31 mouse cellular contexts compared by ENCODE assay signal in genomic region chr11:24174161-24174792, GRCm38 (mm10).
A peak's percentile ranks its signal among the peaks of the same experiment; 100 is the strongest.
DNase-seq lines count a peak whose midpoint lies in the region; ATAC-seq and TF ChIP-seq lines count a peak whose summit lies in the region.
"Had no signal": no experiment of that assay in that cellular context is flagged by ENCODE, and none has a peak within 500 bp of the region (broad histone marks: within the 10 kb centered on the region; RNA-seq: fewer than 3 reads in every experiment).

No protein-coding gene starts in this region.

- no peak overlapping the region for H3K9ac ChIP-seq in liver, embryonic 11.5 days (ENCODE audit: low read depth, low read length)
- H3K9ac ChIP-seq in MEL (ENCODE audit: control insufficient read depth, low read depth, low read length, poor library complexity, severe bottlenecking) = no peak overlapping the region
- H3K9ac ChIP-seq: embryonic facial prominence, embryonic 13.5 days; forebrain, postnatal 0 days; hindbrain, embryonic 12.5 days; limb, embryonic 12.5 days; liver, embryonic 13.5 days; lung, embryonic 15.5 days; midbrain, embryonic 12.5 days; neural tube, embryonic 13.5 days had no signal

- H3K27ac ChIP-seq in liver, embryonic 11.5 days (ENCODE audit: low read depth, low read length) = no peak overlapping the region
- H3K27ac ChIP-seq in MEL (ENCODE audit: control insufficient read depth, low read depth, low read length) = no peak overlapping the region
- H3K27ac ChIP-seq: embryonic facial prominence, embryonic 13.5 days; hindbrain, embryonic 12.5 days; left cerebral cortex, adult 2 months; limb, embryonic 12.5 days; liver, embryonic 13.5 days; lung, embryonic 15.5 days; midbrain, embryonic 12.5 days; neural tube, embryonic 13.5 days; stomach, postnatal 0 days had no signal

- peak in 1 of 2 experiments; percentile 54; a peak in 2 of 4 replicates for TF ChIP-seq POLR2A in MEL (IDR thresholded peaks at IDR 0.05; ENCODE audit: control insufficient read depth in 1 of 2, insufficient read depth in 1 of 2, low read depth in 1 of 2, low read length in 2 of 2, poor library complexity in 1 of 2)

- DNase-seq in liver, embryonic 11.5 days (ENCODE audit: low spot score) = no peak
- DNase-seq in liver (no peak), MEL (ENCODE audit: low read depth, low spot score) (peak; percentile 48)
- no peak for DNase-seq in c-Kit-positive CD71-positive TER-119-positive erythroid progenitor cells, embryonic 14.5 days (ENCODE audit: low spot score)
- no peak for DNase-seq in retina, embryonic 14.5 days (ENCODE audit: low spot score)
- DNase-seq: adrenal gland, adult 2 months; adrenal gland, postnatal 36 days; cerebellum, adult 8-10 months; cerebellum, postnatal 36 days; forebrain, postnatal 0 days; gastrocnemius, postnatal 10 days; heart, postnatal 36 days; kidney, adult 11 months; kidney, postnatal 14 days; liver, embryonic 13.5 days; retina, postnatal 1 day; right cerebral cortex, postnatal 14 days; thymus, adult 2 months; thymus, postnatal 36 days had no signal

- ATAC-seq in liver, embryonic 11.5 days (replicated peaks; ENCODE audit: low FRiP score) = peak; percentile 24; the same call in 1 of the 2 replicates
- peak; percentile 59 for ATAC-seq in granulocyte monocyte progenitor cell, adult 5-6 weeks (replicated peaks; ENCODE audit: poor library complexity, severe bottlenecking)
- ATAC-seq in neutrophil, adult 5-6 weeks (ENCODE audit: extremely low read depth, insufficient number of reproducible peaks, low FRiP score, poor library complexity, severe bottlenecking) = peak; percentile 56
- ATAC-seq: forebrain, postnatal 0 days had no signal

- H3K9me3 ChIP-seq in liver, embryonic 11.5 days (ENCODE audit: control insufficient read depth, low read length) = no peaks in the 10 kb centered on the region
- H3K9me3 ChIP-seq in MEL (replicated peaks; ENCODE audit: insufficient read depth, low read length) = no peaks in the 10 kb centered on the region
- H3K9me3 ChIP-seq: embryonic facial prominence, embryonic 13.5 days; hindbrain, embryonic 12.5 days; limb, embryonic 12.5 days; liver, embryonic 13.5 days; lung, embryonic 15.5 days; megakaryocyte, embryonic 14.5 days; midbrain, embryonic 12.5 days; neural tube, embryonic 13.5 days had no signal

- 76% methylated on average over 2 of the region's 2 CpGs for WGBS in liver, embryonic 11.5 days

- no peak for TF ChIP-seq EP300 in MEL (IDR thresholded peaks at IDR 0.05; ENCODE audit: low read depth in 1 of 2, low read length in 2 of 2)

- no peaks in the 10 kb centered on the region for H3K27me3 ChIP-seq in liver, embryonic 11.5 days (replicated peaks; ENCODE audit: control insufficient read depth, insufficient read depth, low read length)
- H3K27me3 ChIP-seq in MEL (ENCODE audit: control insufficient read depth in 1 of 2, insufficient read depth in 2 of 2, low read length in 2 of 2) = no peaks in the 10 kb centered on the region
- H3K27me3 ChIP-seq: embryonic facial prominence, embryonic 13.5 days; hindbrain, embryonic 12.5 days; limb, embryonic 12.5 days; liver, embryonic 13.5 days; lung, embryonic 15.5 days; midbrain, embryonic 12.5 days; neural tube, embryonic 13.5 days had no signal

- peaks cover 2% of the 10 kb centered on the region; the same call in 1 of the 2 replicates for H3K36me3 ChIP-seq in liver, embryonic 11.5 days (ENCODE audit: control insufficient read depth, insufficient read depth, low read length)
- H3K36me3 ChIP-seq in MEL (ENCODE audit: control insufficient read depth in 1 of 2, insufficient read depth in 2 of 2, low read length in 2 of 2) = peaks cover 0 to 4% of the 10 kb centered on the region in 2 experiments; a peak in 1 of 4 replicates
- H3K36me3 ChIP-seq: hindbrain, embryonic 12.5 days; lung, embryonic 15.5 days had no signal

- TF ChIP-seq CTCF in MEL (IDR thresholded peaks at IDR 0.05 in 2 of 3, conservative IDR thresholded peaks at IDR 0.05 in 1 of 3; ENCODE audit: control insufficient read depth in 1 of 3, insufficient read depth in 1 of 3, low read depth in 2 of 3, low read length in 3 of 3, poor library complexity in 1 of 3, severe bottlenecking in 1 of 3) = no peak

- TF ChIP-seq RAD21 in MEL (IDR thresholded peaks at IDR 0.05; ENCODE audit: low read depth, low read length) = no peak

- H3K4me3 ChIP-seq in liver, embryonic 11.5 days (ENCODE audit: low read depth, low read length) = no peak overlapping the region
- H3K4me3 ChIP-seq in MEL (ENCODE audit: control insufficient read depth in 1 of 2, insufficient read depth in 1 of 2, low read depth in 2 of 2, low read length in 2 of 2) = no peak overlapping the region
- H3K4me3 ChIP-seq: embryonic facial prominence, embryonic 13.5 days; hindbrain, embryonic 12.5 days; left cerebral cortex, adult 2 months; limb, embryonic 12.5 days; liver, embryonic 13.5 days; lung, embryonic 15.5 days; megakaryocyte, embryonic 14.5 days; midbrain, embryonic 12.5 days; neural tube, embryonic 13.5 days had no signal

- H3K4me1 ChIP-seq in liver, embryonic 11.5 days (replicated peaks; ENCODE audit: control insufficient read depth, insufficient read depth, low read length) = 0 out of 2 replicates have a peak, but pooled peaks cover 3% of the 10 kb centered on the region
- H3K4me1 ChIP-seq in MEL (ENCODE audit: control insufficient read depth in 1 of 2, insufficient read depth in 2 of 2, low read length in 2 of 2) = no peaks in the 10 kb centered on the region
- H3K4me1 ChIP-seq: embryonic facial prominence, embryonic 13.5 days; hindbrain, embryonic 12.5 days; limb, embryonic 12.5 days; lung, embryonic 15.5 days; midbrain, embryonic 12.5 days had no signal

- H3K4me2 ChIP-seq in liver, embryonic 11.5 days = no peak overlapping the region
- H3K4me2 ChIP-seq: embryonic facial prominence, embryonic 13.5 days; heart, embryonic 11.5 days; hindbrain, embryonic 12.5 days; limb, embryonic 12.5 days; liver, embryonic 13.5 days; lung, embryonic 15.5 days; midbrain, embryonic 12.5 days; neural tube, embryonic 13.5 days had no signal

- H3K79me2 ChIP-seq in MEL (ENCODE audit: control insufficient read depth, insufficient read depth, low read length, poor library complexity) = no peaks in the 10 kb centered on the region

TF ChIP-seq in MEL, 35 proteins besides CTCF, POLR2A, EP300 and RAD21:
- TF ChIP-seq JUND (IDR thresholded peaks at IDR 0.05; ENCODE audit: low read depth, low read length) (no peak), MYC (IDR thresholded peaks at IDR 0.05; ENCODE audit: low read depth, low read length) (no peak), GATA1 (IDR thresholded peaks at IDR 0.05; ENCODE audit: low read depth, low read length) (peak; percentile 31; the same call in 1 of the 2 replicates), HCFC1 (IDR thresholded peaks at IDR 0.05; ENCODE audit: low read depth, low read length) (no peak), ZMIZ1 (IDR thresholded peaks at IDR 0.05; ENCODE audit: low read depth, low read length) (0 out of 2 replicates have a peak, but pooled peaks have one; percentile 49), POLR2AphosphoS2 (IDR thresholded peaks at IDR 0.05; ENCODE audit: low read length) (peak; percentile 69)
